Mouse (Mus musculus) brain, embryonic 14.5 days (tissue): ENCODE results near the gene Ecm2.

ENCODE experiments used
- CTCF ChIP-seq: fragments of 200-500 bp; IDR thresholded peaks from 2 replicates; pipeline ENCODE4 v1.5.1; 2012; ENCODE audit warnings: inconsistent platforms, mild to moderate bottlenecking, moderate library complexity, borderline replicate concordance; ENCODE audit not compliant: insufficient read depth, insufficient read length; ENCODE audit errors: extremely low read depth
- POLR2A ChIP-seq: fragments of 200-500 bp; IDR thresholded peaks from 2 replicates; pipeline ENCODE4 v1.6.1; 2012; ENCODE audit warnings: mild to moderate bottlenecking, inconsistent platforms, borderline replicate concordance; ENCODE audit not compliant: poor library complexity, insufficient read depth, insufficient read length, severe bottlenecking; ENCODE audit errors: extremely low read depth

GRCm38 (mm10) chr13:49554519-49554918 is 49.9 kb downstream of the Ecm2 start:
- TF ChIP-seq CTCF (no peak), POLR2A (no peak)
